Mouse (Mus musculus): ENCODE results near the gene Pdcl2. TPM values are rescaled to one million over a fixed set of nuclear protein-coding genes. Genes with fewer than 3 reads are reported as not detected.

Gene Pdcl2
- total and polyA plus RNA-seq, 2 experiments from 2014 or later = not detected

GRCm38 (mm10) chr5:76333833-76334232 is 2.9 kb upstream of the Pdcl2 start:
- Histone ChIP-seq H3K4me3 (ENCODE audit: low read depth, low read length) (no peak overlapping the region), H3K27ac (ENCODE audit: low read depth, low read length) (no peak overlapping the region), H3K9ac (replicated peaks; ENCODE audit: low read length, poor library complexity, severe bottlenecking) (no peak overlapping the region), H3K4me2 (ENCODE audit: low read depth, low read length, poor library complexity, severe bottlenecking) (no peak overlapping the region), H3K27me3 (ENCODE audit: insufficient read depth, low read length) (no peaks in the 10 kb centered on the region), H3K9me3 (ENCODE audit: low read length) (no peaks in the 10 kb centered on the region), H3K36me3 (ENCODE audit: insufficient read depth, low read length) (no peaks in the 10 kb centered on the region), H3K4me1 (ENCODE audit: insufficient read depth, low read length) (no peaks in the 10 kb centered on the region)
- DNase-seq (ENCODE audit: low spot score) (no peak), ATAC-seq (ENCODE audit: low FRiP score) (no peak)
- 37% methylated on average over 4 of the region's 4 CpGs for WGBS
- TF ChIP-seq CTCF (IDR thresholded peaks at IDR 0.05) = no peak

- ATAC-seq (ENCODE audit: low FRiP score) = no peak
- Histone ChIP-seq H3K4me3 (ENCODE audit: low read depth, low read length) (no peak overlapping the region), H3K4me2 (ENCODE audit: low read depth, low read length, poor library complexity, severe bottlenecking) (no peak overlapping the region), H3K36me3 (ENCODE audit: insufficient read depth, low read length) (no peaks in the 10 kb centered on the region), H3K9ac (replicated peaks; ENCODE audit: low read length, poor library complexity, severe bottlenecking) (no peak overlapping the region), H3K27me3 (ENCODE audit: insufficient read depth, low read length) (no peaks in the 10 kb centered on the region), H3K9me3 (ENCODE audit: low read length) (no peaks in the 10 kb centered on the region), H3K4me1 (ENCODE audit: insufficient read depth, low read length) (no peaks in the 10 kb centered on the region), H3K27ac (ENCODE audit: low read depth, low read length) (no peak overlapping the region)
- 48% methylated on average over 2 of the region's 2 CpGs for WGBS
- no peak for DNase-seq (ENCODE audit: low spot score)
- TF ChIP-seq CTCF (IDR thresholded peaks at IDR 0.05) = no peak
These were observed 3.7 kb downstream of the Pdcl2 start for GRCm38 (mm10) chr5:76327296-76327695.

GRCm38 (mm10) chr5:76325113-76325512 is 5.8 kb downstream of the Pdcl2 start:
- Histone ChIP-seq H3K4me2 (ENCODE audit: low read depth, low read length, poor library complexity, severe bottlenecking) (no peak overlapping the region), H3K4me1 (ENCODE audit: insufficient read depth, low read length) (no peaks in the 10 kb centered on the region), H3K9ac (replicated peaks; ENCODE audit: low read length, poor library complexity, severe bottlenecking) (no peak overlapping the region), H3K36me3 (ENCODE audit: insufficient read depth, low read length) (no peaks in the 10 kb centered on the region), H3K4me3 (ENCODE audit: low read depth, low read length) (no peak overlapping the region), H3K27ac (ENCODE audit: low read depth, low read length) (no peak overlapping the region), H3K27me3 (ENCODE audit: insufficient read depth, low read length) (no peaks in the 10 kb centered on the region), H3K9me3 (ENCODE audit: low read length) (no peaks in the 10 kb centered on the region)
- DNase-seq (ENCODE audit: low spot score) = no peak
- TF ChIP-seq CTCF (IDR thresholded peaks at IDR 0.05) = no peak
- WGBS = 85% methylated on average over 4 of the region's 4 CpGs
- no peak for ATAC-seq (ENCODE audit: low FRiP score)

- H3K9ac ChIP-seq (replicated peaks; ENCODE audit: low read length, poor library complexity, severe bottlenecking) = no peak overlapping the region
- no peaks in the 10 kb centered on the region for H3K9me3 ChIP-seq (ENCODE audit: low read length)
- no peaks in the 10 kb centered on the region for H3K4me1 ChIP-seq (ENCODE audit: insufficient read depth, low read length)
- H3K4me3 ChIP-seq (ENCODE audit: low read depth, low read length) = no peak overlapping the region
- H3K36me3 ChIP-seq (ENCODE audit: insufficient read depth, low read length) = no peaks in the 10 kb centered on the region
- no peaks in the 10 kb centered on the region for H3K27me3 ChIP-seq (ENCODE audit: insufficient read depth, low read length)
- H3K27ac ChIP-seq (ENCODE audit: low read depth, low read length) = no peak overlapping the region
- ATAC-seq (ENCODE audit: low FRiP score) (no peak), DNase-seq (ENCODE audit: low spot score) (peak; percentile 16)
- 26% methylated on average over 11 of the region's 11 CpGs for WGBS
- H3K4me2 ChIP-seq (ENCODE audit: low read depth, low read length, poor library complexity, severe bottlenecking) = no peak overlapping the region
- TF ChIP-seq CTCF (IDR thresholded peaks at IDR 0.05) = no peak
These were observed 9.4 kb downstream of the Pdcl2 start for GRCm38 (mm10) chr5:76321249-76322196.

- no peak overlapping the region for H3K4me3 ChIP-seq (ENCODE audit: low read depth, low read length)
- WGBS = 71% methylated on average over 2 of the region's 2 CpGs
- H3K4me2 ChIP-seq (ENCODE audit: low read depth, low read length, poor library complexity, severe bottlenecking) = no peak overlapping the region
- no peaks in the 10 kb centered on the region for H3K4me1 ChIP-seq (ENCODE audit: insufficient read depth, low read length)
- no peaks in the 10 kb centered on the region for H3K27me3 ChIP-seq (ENCODE audit: insufficient read depth, low read length)
- no peak for TF ChIP-seq CTCF (IDR thresholded peaks at IDR 0.05)
- DNase-seq (ENCODE audit: low spot score) = no peak
- no peaks in the 10 kb centered on the region for H3K9me3 ChIP-seq (ENCODE audit: low read length)
- H3K27ac ChIP-seq (ENCODE audit: low read depth, low read length) = no peak overlapping the region
- ATAC-seq (ENCODE audit: low FRiP score) = no peak
- H3K9ac ChIP-seq (replicated peaks; ENCODE audit: low read length, poor library complexity, severe bottlenecking) = no peak overlapping the region
- H3K36me3 ChIP-seq (ENCODE audit: insufficient read depth, low read length) = no peaks in the 10 kb centered on the region
These were observed 22.8 kb downstream of the Pdcl2 start for GRCm38 (mm10) chr5:76308206-76308605.

GRCm38 (mm10) chr5:76306261-76306660 is 24.7 kb downstream of the Pdcl2 start:
- Histone ChIP-seq H3K9ac (replicated peaks; ENCODE audit: low read length, poor library complexity, severe bottlenecking) (no peak overlapping the region), H3K36me3 (ENCODE audit: insufficient read depth, low read length) (no peaks in the 10 kb centered on the region), H3K4me3 (ENCODE audit: low read depth, low read length) (no peak overlapping the region), H3K27ac (ENCODE audit: low read depth, low read length) (no peak overlapping the region), H3K4me2 (ENCODE audit: low read depth, low read length, poor library complexity, severe bottlenecking) (no peak overlapping the region), H3K4me1 (ENCODE audit: insufficient read depth, low read length) (peaks cover 5% of the 10 kb centered on the region; the same call in 1 of the 2 replicates), H3K9me3 (ENCODE audit: low read length) (no peaks in the 10 kb centered on the region), H3K27me3 (ENCODE audit: insufficient read depth, low read length) (no peaks in the 10 kb centered on the region)
- 74% methylated on average over 3 of the region's 3 CpGs for WGBS
- TF ChIP-seq CTCF (IDR thresholded peaks at IDR 0.05) = no peak
- no peak for ATAC-seq (ENCODE audit: low FRiP score)
- DNase-seq (ENCODE audit: low spot score) = no peak

Data from midbrain, postnatal 0 days (tissue).